Mouse (Mus musculus) heart, embryonic 16.5 days (tissue): ENCODE measurements at regions not wholly inside any gene's neighbourhood (a gene's known extent, or its start where the extent isn't known, plus 50 kb on each side); places are given as distances from the start of the nearest gene placed in this dataset.

ENCODE experiments used
- ATAC-seq: fragments of 200-750 bp; cut with Nextera tagmentation; replicated peaks from 2 replicates; pipeline ENCODE4 v1.8.0; 2017; ENCODE audit warnings: moderate number of reproducible peaks; ENCODE audit not compliant: insufficient read depth, low FRiP score; ENCODE audit errors: extremely low read depth
- H3K27ac ChIP-seq: fragments of 300-500 bp; sonication (generic); 2 replicates; pipeline ENCODE4 v1.5.1; 2014; ENCODE audit warnings: mild to moderate bottlenecking, low read length, control low read depth, moderate library complexity
- H3K27me3 ChIP-seq: fragments of 300-500 bp; sonication (generic); 2 replicates; pipeline ENCODE4 v1.6.1; 2014; ENCODE audit warnings: low read length, mixed read lengths; ENCODE audit not compliant: control insufficient read depth, insufficient read depth
- H3K36me3 ChIP-seq: fragments of 300-500 bp; sonication (generic); 2 replicates; pipeline ENCODE4 v1.6.1; 2014; ENCODE audit not compliant: control insufficient read depth, insufficient read depth
- H3K4me1 ChIP-seq: fragments of 300-500 bp; sonication (generic); 2 replicates; pipeline ENCODE4 v1.6.1; 2014; ENCODE audit warnings: low read length, mixed read lengths; ENCODE audit not compliant: control insufficient read depth, insufficient read depth
- H3K4me2 ChIP-seq: fragments of 300-500 bp; sonication (generic); 2 replicates; pipeline ENCODE4 v1.6.1; 2014; ENCODE audit warnings: low read depth, mild to moderate bottlenecking, control low read depth, low read length
- H3K4me3 ChIP-seq: fragments of 300-500 bp; sonication (generic); 2 replicates; pipeline ENCODE4 v1.5.1; 2014; ENCODE audit warnings: mild to moderate bottlenecking, control low read depth, low read length
- H3K9ac ChIP-seq: fragments of 300-500 bp; sonication (generic); 2 replicates; pipeline ENCODE4 v1.6.1; 2014; ENCODE audit warnings: low read length, control low read depth
- H3K9me3 ChIP-seq: fragments of 300-500 bp; sonication (generic); replicated peaks from 2 replicates; pipeline ENCODE4 v1.6.1; 2016; ENCODE audit warnings: low read length; ENCODE audit not compliant: control insufficient read depth
- WGBS: fragments of 180-500 bp; shearing (Covaris S2); extraction: QIAGEN DNeasy Blood & Tissue Kit; methylation state at CpG from one replicate; pipeline ENCODE4 v1.1.7; 2014; 5-methylcytosine and 5-hydroxymethylcytosine counted together

DNA sequence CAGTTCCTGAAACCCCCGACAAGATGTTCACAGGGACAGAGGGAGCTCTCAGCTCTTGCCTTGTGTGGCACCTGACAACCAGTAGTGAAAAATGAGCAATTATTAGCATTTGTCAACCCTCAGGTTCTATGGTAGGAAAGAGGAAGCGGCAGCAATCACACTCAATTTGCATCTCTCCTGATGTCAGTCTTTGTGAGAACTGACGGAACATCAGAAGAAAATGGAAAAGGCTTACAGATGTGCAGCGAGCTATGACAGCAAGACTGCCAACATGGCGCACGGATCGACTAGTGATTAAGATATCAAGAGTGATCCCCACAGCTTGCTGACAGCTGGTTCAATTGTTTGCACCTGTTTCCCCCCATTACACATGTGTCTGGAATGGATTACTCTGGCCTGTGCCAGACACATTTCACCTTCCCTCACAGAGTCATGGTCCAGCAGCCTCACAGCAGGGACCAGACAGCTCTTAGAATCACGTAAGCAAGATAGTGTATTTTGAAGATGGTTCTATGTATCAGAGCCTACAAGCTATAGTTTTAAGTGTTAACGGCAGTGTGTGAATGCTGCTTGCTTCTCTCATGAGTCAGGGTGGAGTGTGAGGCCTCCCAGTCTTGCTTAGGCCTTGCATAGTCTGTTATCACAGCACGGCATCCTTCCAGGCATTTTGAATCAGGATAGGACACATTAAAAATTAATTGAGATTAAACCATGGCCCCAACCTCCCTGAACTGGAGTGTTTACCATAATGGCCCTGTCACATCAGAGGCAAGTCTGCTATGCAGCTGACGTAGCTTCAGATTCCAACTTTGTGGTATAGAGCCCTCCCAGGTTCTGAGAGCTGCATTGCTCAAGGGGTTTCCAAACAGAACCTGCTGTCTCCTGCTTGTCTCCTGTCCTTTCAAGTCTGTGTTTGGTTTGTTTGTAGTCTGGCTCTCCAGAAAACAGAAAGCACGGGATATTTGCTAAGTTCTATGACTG lies 2258.0 kb downstream of the 4930444P10Rik start:
- no peak overlapping the region for H3K4me2 ChIP-seq
- no peaks in the 10 kb centered on the region for H3K4me1 ChIP-seq
- 76% methylated on average over 12 of the region's 12 CpGs for WGBS
- no peak overlapping the region for H3K9ac ChIP-seq
- H3K4me3 ChIP-seq = no peak overlapping the region
- no peak overlapping the region for H3K27ac ChIP-seq
- H3K9me3 ChIP-seq = no peaks in the 10 kb centered on the region
- H3K27me3 ChIP-seq = no peaks in the 10 kb centered on the region
- no peaks in the 10 kb centered on the region for H3K36me3 ChIP-seq
- ATAC-seq = no peak

DNA sequence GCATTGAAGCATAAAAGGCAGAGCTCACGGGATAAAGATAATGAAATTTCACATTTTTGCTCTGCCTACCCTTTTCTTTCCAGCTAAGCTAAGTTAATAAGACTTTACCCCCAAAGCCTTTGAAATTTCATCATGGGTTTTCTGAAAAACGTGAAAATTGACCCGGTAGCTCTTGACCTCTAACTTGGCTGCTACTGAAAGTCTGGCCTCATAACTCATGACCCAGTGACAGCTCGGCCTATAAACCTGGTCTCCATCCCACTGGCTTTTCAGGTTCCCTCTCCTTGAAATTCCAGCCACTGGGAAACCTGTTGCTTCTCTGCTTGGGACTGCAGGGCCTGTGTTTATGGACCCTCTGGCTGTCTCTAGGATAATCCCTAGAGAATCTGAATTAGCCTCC lies 2285.3 kb downstream of the 4930444P10Rik start:
- H3K27me3 ChIP-seq = no peaks in the 10 kb centered on the region
- no peak overlapping the region for H3K4me3 ChIP-seq
- WGBS = 63% methylated on average over 4 of the region's 4 CpGs
- H3K36me3 ChIP-seq = no peaks in the 10 kb centered on the region
- no peak overlapping the region for H3K4me2 ChIP-seq
- H3K27ac ChIP-seq = no peak overlapping the region
- no peaks in the 10 kb centered on the region for H3K4me1 ChIP-seq
- ATAC-seq = no peak
- no peaks in the 10 kb centered on the region for H3K9me3 ChIP-seq
- H3K9ac ChIP-seq = no peak overlapping the region

DNA sequence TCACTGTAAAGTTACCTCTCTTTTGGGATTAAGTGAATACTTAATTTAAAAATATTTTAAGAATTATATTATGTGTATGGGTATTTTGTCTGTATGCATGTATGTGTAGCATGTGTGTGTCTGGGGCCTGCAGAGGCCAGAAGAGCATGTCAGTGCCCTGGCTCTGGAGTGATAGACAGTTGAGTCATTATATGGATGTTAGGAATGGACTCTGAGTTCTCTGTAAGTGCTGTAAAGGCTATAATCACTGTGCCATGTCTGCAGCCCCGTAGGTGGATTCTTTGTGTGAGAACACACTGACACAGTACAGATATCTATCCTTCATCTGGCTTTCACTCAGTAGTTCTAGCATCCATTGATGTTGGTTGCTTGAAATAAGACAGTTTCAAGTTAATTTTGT lies 2292.7 kb downstream of the 4930444P10Rik start:
- WGBS = 70% methylated on average over 1 of the region's 1 CpGs
- no peaks in the 10 kb centered on the region for H3K4me1 ChIP-seq
- no peak for ATAC-seq

DNA sequence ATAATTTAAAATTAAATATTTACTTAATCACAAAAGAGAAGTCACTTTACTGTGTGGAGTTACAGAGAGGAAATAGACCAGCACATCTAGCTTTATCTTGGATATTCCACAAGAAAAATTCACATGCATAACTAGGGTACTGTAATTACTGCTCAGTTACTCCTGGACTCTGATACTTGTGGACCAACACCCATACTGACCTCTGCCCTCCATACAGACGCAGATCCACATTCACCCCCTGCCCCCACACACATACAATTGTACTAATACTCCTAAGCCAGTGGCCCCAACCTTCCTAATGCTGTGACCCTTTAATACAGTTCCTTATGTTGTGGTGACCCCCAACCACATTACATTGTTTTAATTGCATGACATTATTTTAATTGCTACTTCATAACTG lies 2294.3 kb downstream of the 4930444P10Rik start:
- H3K9me3 ChIP-seq = no peaks in the 10 kb centered on the region
- no peaks in the 10 kb centered on the region for H3K4me1 ChIP-seq
- H3K27me3 ChIP-seq = no peaks in the 10 kb centered on the region
- H3K4me2 ChIP-seq = no peak overlapping the region
- WGBS = 68% methylated on average over 1 of the region's 1 CpGs
- no peak for ATAC-seq
- H3K4me3 ChIP-seq = no peak overlapping the region
- H3K27ac ChIP-seq = no peak overlapping the region
- H3K9ac ChIP-seq = no peak overlapping the region
- H3K36me3 ChIP-seq = no peaks in the 10 kb centered on the region

More for the DNA sequence above, 2292.7 kb downstream of the 4930444P10Rik start:
- Histone ChIP-seq H3K4me2 (no peak overlapping the region), H3K36me3 (no peaks in the 10 kb centered on the region), H3K9me3 (no peaks in the 10 kb centered on the region), H3K27me3 (no peaks in the 10 kb centered on the region), H3K27ac (no peak overlapping the region), H3K4me3 (no peak overlapping the region), H3K9ac (no peak overlapping the region)

DNA sequence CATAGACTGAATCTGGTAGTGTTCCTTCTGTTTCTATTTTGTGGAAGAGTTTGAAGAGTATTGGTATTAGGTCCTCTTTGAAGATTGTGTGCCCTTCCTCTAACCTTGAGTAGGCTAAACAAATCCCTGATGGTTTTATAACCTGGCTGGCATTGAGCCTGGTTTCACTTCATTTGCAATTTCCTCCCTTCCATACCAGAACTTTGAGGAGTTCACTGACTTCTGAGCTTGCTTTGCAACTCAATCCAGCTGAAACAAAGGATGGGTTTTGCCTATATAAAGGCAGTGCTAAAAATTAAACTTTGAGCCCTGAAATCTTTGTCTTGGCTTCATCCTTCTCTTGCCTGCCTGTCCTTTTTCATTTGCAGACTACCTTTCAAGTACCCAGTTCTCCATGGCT lies 2297.9 kb downstream of the 4930444P10Rik start:
- Histone ChIP-seq H3K4me3 (no peak overlapping the region), H3K36me3 (no peaks in the 10 kb centered on the region), H3K9ac (no peak overlapping the region), H3K9me3 (no peaks in the 10 kb centered on the region; the same call in 1 of the 2 replicates), H3K27me3 (no peaks in the 10 kb centered on the region), H3K27ac (no peak overlapping the region), H3K4me2 (no peak overlapping the region), H3K4me1 (no peaks in the 10 kb centered on the region)
- no peak for ATAC-seq

DNA sequence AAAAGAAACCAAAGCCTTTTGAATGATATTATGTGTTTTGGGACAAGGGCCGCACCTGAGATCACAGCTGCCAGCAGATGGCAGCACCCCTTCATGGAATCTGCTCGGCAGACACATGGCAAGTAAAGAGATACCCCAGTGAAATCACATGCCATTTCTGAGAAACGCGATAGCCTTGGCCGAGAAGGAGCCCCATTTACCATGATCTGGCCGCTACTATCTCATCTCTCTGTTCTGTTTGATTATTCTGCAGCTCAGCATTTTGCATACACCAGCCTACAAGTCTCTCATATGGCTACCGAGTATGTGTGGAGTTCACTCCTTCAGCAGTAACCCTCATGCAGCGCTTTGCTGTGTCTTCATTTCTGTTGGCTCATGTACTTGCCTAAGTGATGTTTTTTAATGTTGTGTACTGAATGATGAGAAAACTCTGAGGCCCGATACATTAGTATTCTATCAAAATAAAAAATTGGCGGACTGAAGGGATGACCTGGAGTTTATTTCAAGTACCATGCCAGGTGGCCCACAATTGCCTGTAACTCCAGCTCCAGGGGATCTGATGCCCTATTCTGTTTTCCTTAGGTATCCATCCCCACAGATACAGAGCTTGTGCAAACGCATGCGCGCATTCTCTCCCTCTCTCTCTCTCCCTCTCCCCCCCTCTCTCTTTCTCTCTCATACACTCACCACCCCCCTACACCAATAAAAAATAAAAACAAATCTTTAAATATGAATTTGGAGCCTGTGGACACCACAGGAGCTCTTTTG lies 2303.6 kb downstream of the 4930444P10Rik start:
- ATAC-seq = peak; percentile 41; the same call in 1 of the 2 replicates
- H3K4me3 ChIP-seq = no peak overlapping the region
- no peaks in the 10 kb centered on the region; the same call in 1 of the 2 replicates for H3K9me3 ChIP-seq
- WGBS = 39% methylated on average over 13 of the region's 13 CpGs
- peak overlapping the region; percentile 43; the same call in 1 of the 2 replicates for H3K9ac ChIP-seq
- H3K27me3 ChIP-seq = no peaks in the 10 kb centered on the region
- H3K27ac ChIP-seq = no peak overlapping the region
- no peaks in the 10 kb centered on the region for H3K4me1 ChIP-seq
- H3K36me3 ChIP-seq = no peaks in the 10 kb centered on the region
- H3K4me2 ChIP-seq = peak overlapping the region; percentile 57

DNA sequence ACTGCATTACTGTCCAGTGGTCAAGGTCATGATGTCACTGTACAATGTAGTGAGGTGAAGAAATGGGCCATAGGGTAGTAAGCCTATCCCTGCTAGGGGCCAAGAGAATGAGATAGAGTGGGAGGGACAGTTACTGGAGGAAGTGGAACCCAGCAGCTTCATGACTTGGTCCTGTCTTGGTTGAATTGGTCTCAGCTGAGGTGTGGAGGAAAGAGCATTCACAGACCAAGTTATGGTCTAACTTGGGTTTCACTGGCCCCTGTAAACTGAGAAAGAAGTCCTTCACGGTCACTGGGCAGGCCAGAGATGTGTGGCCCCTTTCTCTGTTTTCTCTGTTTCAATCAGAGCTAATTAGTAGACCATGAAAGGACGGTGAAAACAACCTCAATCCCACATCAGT lies 2306.1 kb downstream of the 4930444P10Rik start:
- H3K9me3 ChIP-seq = no peaks in the 10 kb centered on the region; the same call in 1 of the 2 replicates
- ATAC-seq = no peak
- no peak overlapping the region for H3K27ac ChIP-seq

DNA sequence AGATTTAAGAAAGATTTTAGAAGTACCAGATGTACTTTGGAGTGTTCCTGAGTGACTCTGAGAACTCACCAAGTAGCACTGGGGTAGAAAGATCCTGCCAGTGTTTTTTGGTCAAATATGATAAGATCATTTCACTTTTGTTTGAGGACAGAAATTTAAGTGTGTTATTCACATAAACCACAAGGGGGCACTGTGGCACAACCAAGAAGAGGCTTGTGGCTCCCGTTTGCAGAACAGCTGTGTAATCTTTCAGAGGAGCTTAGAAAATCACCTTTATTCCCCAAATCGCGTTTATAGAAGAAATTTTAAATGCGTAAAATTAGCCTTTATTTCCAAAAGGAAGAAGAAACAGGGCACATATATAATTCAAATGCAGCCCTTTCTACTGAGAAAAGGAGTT lies 2308.7 kb downstream of the 4930444P10Rik start:
- no peak overlapping the region for H3K27ac ChIP-seq
- no peak overlapping the region for H3K4me3 ChIP-seq
- no peaks in the 10 kb centered on the region for H3K4me1 ChIP-seq
- 3% methylated on average over 4 of the region's 4 CpGs for WGBS
- no peak overlapping the region for H3K9ac ChIP-seq
- H3K9me3 ChIP-seq = no peaks in the 10 kb centered on the region
- no peak overlapping the region for H3K4me2 ChIP-seq
- H3K27me3 ChIP-seq = no peaks in the 10 kb centered on the region
- no peak for ATAC-seq
- no peaks in the 10 kb centered on the region for H3K36me3 ChIP-seq

More for the DNA sequence above, 2306.1 kb downstream of the 4930444P10Rik start:
- Histone ChIP-seq H3K9ac (no peak overlapping the region), H3K36me3 (no peaks in the 10 kb centered on the region), H3K4me2 (no peak overlapping the region), H3K27me3 (no peaks in the 10 kb centered on the region), H3K4me3 (no peak overlapping the region), H3K4me1 (no peaks in the 10 kb centered on the region)
- 62% methylated on average over 2 of the region's 2 CpGs for WGBS

DNA sequence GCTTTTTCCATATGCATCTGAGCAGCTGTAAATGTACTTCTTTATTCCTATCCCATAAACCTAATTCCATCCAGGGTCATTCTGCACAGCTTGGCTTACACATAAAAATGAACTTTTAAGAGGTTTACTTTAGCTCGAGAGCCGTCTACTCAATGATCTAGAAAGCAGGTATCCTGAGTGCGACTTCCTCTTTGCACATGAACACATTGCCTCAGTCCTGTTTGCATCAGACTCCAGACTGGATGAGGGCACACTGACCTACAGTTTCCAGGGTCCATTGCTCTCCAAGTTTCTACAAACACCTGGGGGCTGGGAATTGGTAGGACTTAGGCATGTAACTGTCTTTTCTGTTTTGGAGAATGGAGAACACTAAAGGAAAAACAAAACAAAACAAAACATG lies 2310.5 kb downstream of the 4930444P10Rik start:
- Histone ChIP-seq H3K27ac (no peak overlapping the region), H3K9me3 (no peaks in the 10 kb centered on the region), H3K36me3 (no peaks in the 10 kb centered on the region), H3K9ac (no peak overlapping the region), H3K4me1 (no peaks in the 10 kb centered on the region), H3K27me3 (no peaks in the 10 kb centered on the region), H3K4me2 (no peak overlapping the region), H3K4me3 (no peak overlapping the region)
- WGBS = 59% methylated on average over 3 of the region's 3 CpGs
- no peak for ATAC-seq
